ENCODE assay signal across 9 mouse cellular contexts in the genomic region with DNA sequence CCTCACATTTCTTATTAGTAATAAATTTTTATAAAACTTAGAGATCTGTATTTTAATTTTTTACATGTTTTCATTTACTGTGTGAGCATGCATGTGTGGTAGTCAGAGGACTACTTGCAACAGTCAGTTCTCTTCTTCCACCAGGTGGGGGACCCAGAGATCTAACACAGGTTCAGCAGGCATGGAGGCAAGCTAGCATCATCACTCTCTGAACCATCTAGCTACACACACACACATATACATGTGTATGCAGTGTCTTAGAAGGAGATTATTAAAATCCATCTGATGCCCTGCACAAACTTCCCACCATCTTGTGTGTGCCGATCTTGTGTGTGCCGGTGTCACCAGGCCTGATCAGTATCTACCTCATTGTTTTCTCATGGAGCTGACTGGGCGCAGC. TPM values are rescaled to one million over a fixed set of nuclear protein-coding genes. Genes with fewer than 3 reads are reported as not detected.
DNase-seq lines count a peak whose midpoint lies in the region; ATAC-seq and TF ChIP-seq lines count a peak whose summit lies in the region.
"Had no signal": no experiment of that assay in that cellular context is flagged by ENCODE, and none has a peak within 500 bp of the region (broad histone marks: within the 10 kb centered on the region; RNA-seq: fewer than 3 reads in every experiment).

No protein-coding gene starts in this region.

- H3K27ac ChIP-seq in cerebellum, adult 2 months (ENCODE audit: insufficient read depth, low read length) = no peak overlapping the region
- H3K27ac ChIP-seq in intestine, embryonic 16.5 days (ENCODE audit: low read length) = no peak overlapping the region
- no peak overlapping the region for H3K27ac ChIP-seq in limb, embryonic 10.5 days
- H3K27ac ChIP-seq: heart, embryonic 13.5 days had no signal

- no peaks in the 10 kb centered on the region for H3K4me1 ChIP-seq in cerebellum, adult 2 months (ENCODE audit: control insufficient read depth, insufficient read depth, low read length)
- H3K4me1 ChIP-seq in intestine, embryonic 16.5 days (ENCODE audit: control insufficient read depth, insufficient read depth, low read length) = no peaks in the 10 kb centered on the region
- peaks cover 5% of the 10 kb centered on the region; the same call in 1 of the 2 replicates for H3K4me1 ChIP-seq in limb, embryonic 10.5 days
- H3K4me1 ChIP-seq: heart, embryonic 13.5 days had no signal

- peak; percentile 23 to 38 for DNase-seq in urinary bladder, postnatal 36 days (ENCODE audit: low spot score in 2 of 2)
- DNase-seq in urinary bladder, postnatal 4 days (ENCODE audit: low spot score in 2 of 2) = no peak
- peak; percentile 46 to 53 for DNase-seq in cerebellum, adult 2 months
- peak; percentile 60 to 88 for DNase-seq in frontal cortex, adult 2 months (ENCODE audit: extremely low spot score in 1 of 2, low spot score in 1 of 2)
- DNase-seq in limb, embryonic 10.5 days (ENCODE audit: low spot score) = peak; percentile 37
- DNase-seq in naive thymus-derived CD4-positive, alpha-beta T cell, adult 2 months (ENCODE audit: low read depth) = peak; percentile 21
- no peak for DNase-seq in ovary, postnatal 36 days (ENCODE audit: low spot score)

- H3K9ac ChIP-seq in intestine, embryonic 16.5 days (ENCODE audit: low read depth, low read length) = no peak overlapping the region
- H3K9ac ChIP-seq: heart, embryonic 13.5 days had no signal

- no peaks in the 10 kb centered on the region for H3K27me3 ChIP-seq in cerebellum, adult 2 months (ENCODE audit: control insufficient read depth, insufficient read depth, low read length)
- no peaks in the 10 kb centered on the region for H3K27me3 ChIP-seq in intestine, embryonic 16.5 days (replicated peaks; ENCODE audit: control insufficient read depth, insufficient read depth, low read length)
- no peaks in the 10 kb centered on the region for H3K27me3 ChIP-seq in limb, embryonic 10.5 days (ENCODE audit: low read depth, poor library complexity, severe bottlenecking)

- ATAC-seq in intestine, embryonic 16.5 days = 0 out of 2 replicates have a peak, but pooled peaks have one; percentile 52

- WGBS in cerebellum, adult 2 months = 90% methylated on average over 3 of the region's 3 CpGs
- WGBS in intestine, embryonic 16.5 days = 69% methylated on average over 3 of the region's 3 CpGs
- WGBS in limb, embryonic 10.5 days = 82% methylated on average over 3 of the region's 3 CpGs

- TF ChIP-seq CTCF in cerebellum, adult 2 months (IDR thresholded peaks at IDR 0.05; ENCODE audit: borderline replicate concordance, insufficient read depth, low read depth, low read length) = peak; percentile 85

- H3K4me3 ChIP-seq in cerebellum, adult 2 months (replicated peaks; ENCODE audit: insufficient read depth, low read depth, low read length) = no peak overlapping the region
- H3K4me3 ChIP-seq in intestine, embryonic 16.5 days (ENCODE audit: low read length) = no peak overlapping the region
- H3K4me3 ChIP-seq in limb, embryonic 10.5 days = no peak overlapping the region
- H3K4me3 ChIP-seq: heart, embryonic 13.5 days had no signal

- H3K4me2 ChIP-seq in intestine, embryonic 16.5 days (ENCODE audit: low read depth, low read length) = no peak overlapping the region
- H3K4me2 ChIP-seq: heart, embryonic 13.5 days had no signal

- no peaks in the 10 kb centered on the region for H3K36me3 ChIP-seq in intestine, embryonic 16.5 days (ENCODE audit: control insufficient read depth, insufficient read depth, low read length)
- H3K36me3 ChIP-seq in limb, embryonic 10.5 days = no peaks in the 10 kb centered on the region
- H3K36me3 ChIP-seq: heart, embryonic 13.5 days had no signal

- H3K9me3 ChIP-seq in intestine, embryonic 16.5 days (ENCODE audit: control insufficient read depth, low read length) = no peaks in the 10 kb centered on the region
- no peaks in the 10 kb centered on the region for H3K9me3 ChIP-seq in limb, embryonic 10.5 days (replicated peaks)
- H3K9me3 ChIP-seq: heart, embryonic 13.5 days had no signal

- TF ChIP-seq POLR2A in cerebellum, adult 2 months (IDR thresholded peaks at IDR 0.05; ENCODE audit: borderline replicate concordance, insufficient read depth, low read length) = no peak

RNA-seq across cellular contexts. Expression of gene Olfr412, which starts 15.0 kb away (rescaled TPM):
- polyA plus RNA-seq in cerebellum, adult 2 months (2012; rRNA removed) = not detected in 2 replicates
- not detected in 2 replicates for polyA plus RNA-seq in frontal cortex, adult 2 months (2012; rRNA removed)
- not detected in 2 replicates for polyA plus RNA-seq in intestine, embryonic 16.5 days (2015; fragmentation: Nextera tagmentation; extraction: Ambion mirVana)
- polyA plus RNA-seq in limb, embryonic 10.5 days (2016; fragmentation: Nextera tagmentation; extraction: Ambion mirVana) = not detected in 2 replicates
- polyA plus RNA-seq: heart, embryonic 13.5 days had no signal

RNA-seq across cellular contexts. Expression of gene Olfr411, which starts 24.4 kb away (rescaled TPM):
- polyA plus RNA-seq in cerebellum, adult 2 months (2012; rRNA removed) = not detected in 2 replicates
- polyA plus RNA-seq in frontal cortex, adult 2 months (2012; rRNA removed) = not detected in 2 replicates
- not detected in 2 replicates for polyA plus RNA-seq in intestine, embryonic 16.5 days (2015; fragmentation: Nextera tagmentation; extraction: Ambion mirVana)
- not detected in 2 replicates for polyA plus RNA-seq in limb, embryonic 10.5 days (2016; fragmentation: Nextera tagmentation; extraction: Ambion mirVana)
- polyA plus RNA-seq: heart, embryonic 13.5 days had no signal

RNA-seq across cellular contexts. Expression of gene Olfr410, which starts 39.0 kb away (rescaled TPM):
- not detected in 2 replicates for polyA plus RNA-seq in cerebellum, adult 2 months (2012; rRNA removed)
- polyA plus RNA-seq in frontal cortex, adult 2 months (2012; rRNA removed) = not detected in 2 replicates
- not detected in 2 replicates for polyA plus RNA-seq in intestine, embryonic 16.5 days (2015; fragmentation: Nextera tagmentation; extraction: Ambion mirVana)
- polyA plus RNA-seq in limb, embryonic 10.5 days (2016; fragmentation: Nextera tagmentation; extraction: Ambion mirVana) = not detected in 2 replicates
- polyA plus RNA-seq: heart, embryonic 13.5 days had no signal

Comparison
In these comparisons a context has a peak if more than half of its experiments do, and no peak if none do; other contexts are left out.
1. DNase-seq: peak in urinary bladder, postnatal 36 days (2 of 2), cerebellum, adult 2 months (2 of 2), frontal cortex, adult 2 months (2 of 2), limb, embryonic 10.5 days (single experiment) and naive thymus-derived CD4-positive, alpha-beta T cell, adult 2 months (single experiment); none in urinary bladder, postnatal 4 days (0 of 2) and ovary, postnatal 36 days (single experiment).